Mouse (Mus musculus): ENCODE measurements around the gene Ccer2. TPM values are rescaled to one million over a fixed set of nuclear protein-coding genes. Genes with fewer than 3 reads are reported as not detected.
A peak's percentile ranks its signal among the peaks of the same experiment; 100 is the strongest.

Gene Ccer2
- polyA plus RNA-seq, 2 experiments = 0.24 TPM; not detected in 1

DNA sequence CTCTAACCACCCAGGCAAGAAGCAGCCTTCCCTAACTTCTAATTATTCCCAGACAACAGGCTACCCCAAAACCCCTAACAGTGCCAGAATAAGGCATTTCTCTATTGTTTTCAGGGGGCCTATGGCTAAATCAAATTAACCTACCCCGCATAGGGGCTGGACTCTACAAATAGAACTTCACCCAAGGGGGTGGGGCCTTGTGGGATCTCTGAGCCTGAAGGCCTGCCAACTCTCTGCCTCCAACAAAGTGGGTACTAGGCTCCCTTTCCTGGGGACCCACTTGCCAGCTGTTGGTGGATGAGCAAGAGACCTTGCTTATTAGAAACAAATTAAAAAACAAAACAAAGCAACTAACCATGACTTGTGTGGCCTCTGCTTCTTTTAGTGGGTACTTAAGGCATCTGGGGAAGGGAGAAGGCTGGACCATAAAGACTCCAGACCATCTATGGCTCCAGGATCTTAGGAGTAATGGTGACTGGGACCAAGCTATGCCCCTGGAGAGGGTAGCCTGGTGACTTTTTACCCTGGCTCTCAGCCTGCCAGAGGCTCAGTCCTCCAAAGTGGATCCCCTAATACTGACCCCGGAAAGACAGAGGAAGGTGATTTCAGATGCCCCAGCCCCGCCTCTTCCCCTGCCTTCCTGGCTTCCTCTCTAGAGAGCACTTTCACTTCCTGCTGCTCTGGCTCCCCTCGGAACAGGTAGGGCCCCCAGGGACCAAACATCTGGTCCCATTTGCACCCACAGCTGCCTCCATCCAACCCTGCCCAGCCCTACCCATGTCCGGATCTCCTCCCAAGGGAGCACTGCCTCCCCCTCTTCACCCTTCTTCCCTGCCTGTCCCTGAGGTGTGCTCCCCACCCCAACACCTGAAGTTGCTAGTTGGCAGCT is 32.6 kb downstream of the Ccer2 start, which contains the start of gene Rinl:
Gene Rinl, plus strand, starts transcription at position 663 of the 889 bp plus-strand sequence.
- Histone ChIP-seq H3K4me2 (replicated peaks; ENCODE audit: low read depth, low read length, severe bottlenecking) (no peak within 1 kb of the TSS), H3K9ac (ENCODE audit: low read depth, low read length, severe bottlenecking) (no peak within 1 kb of the TSS), H3K36me3 (ENCODE audit: control insufficient read depth, insufficient read depth, low read length) (peaks cover 33% of the 10 kb centered on the region), H3K27me3 (ENCODE audit: control insufficient read depth, insufficient read depth, low read length) (no peaks in the 10 kb centered on the region), H3K4me3 (replicated peaks; ENCODE audit: low read length) (no peak within 1 kb of the TSS), H3K9me3 (ENCODE audit: control insufficient read depth, low read length) (no peaks in the 10 kb centered on the region), H3K4me1 (ENCODE audit: control insufficient read depth, insufficient read depth, low read length) (peaks cover 8% of the 10 kb centered on the region), H3K27ac (replicated peaks; ENCODE audit: low read depth, low read length) (peak within 1 kb of the TSS; percentile 71; the same call in 1 of the 2 replicates)
- 55% methylated on average over 5 of the region's 5 CpGs for WGBS
- TF ChIP-seq POLR2A (IDR thresholded peaks at IDR 0.05; ENCODE audit: borderline replicate concordance, extremely low read depth, insufficient read depth, insufficient read length) = no peak
- ATAC-seq (ENCODE audit: low FRiP score, low read depth) = no peak
- no peak for DNase-seq (ENCODE audit: low spot score)

DNA sequence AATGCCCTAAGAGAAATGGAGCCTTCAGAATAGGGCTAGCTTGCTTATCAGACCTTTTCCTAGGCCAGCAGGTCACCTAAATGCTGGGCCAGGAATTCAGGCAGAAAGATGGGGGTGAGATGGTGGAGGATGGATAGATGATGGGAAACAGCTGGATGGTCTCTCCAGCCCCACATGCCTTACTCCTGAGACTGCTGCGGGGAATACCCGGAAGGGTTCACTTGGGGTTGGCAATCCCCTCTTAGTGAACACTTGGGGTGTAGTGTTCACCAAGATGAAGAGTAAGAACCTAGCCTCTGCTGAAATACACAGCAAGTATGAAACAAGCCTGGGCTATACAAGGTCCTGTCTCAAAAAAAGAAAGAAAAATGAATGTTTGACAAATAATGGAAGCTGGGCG is 33.3 kb downstream of the Ccer2 start:
- H3K9ac ChIP-seq (ENCODE audit: low read depth, low read length, severe bottlenecking) = no peak overlapping the region
- H3K36me3 ChIP-seq (ENCODE audit: control insufficient read depth, insufficient read depth, low read length) = peaks cover 29% of the 10 kb centered on the region
- ATAC-seq (ENCODE audit: low FRiP score, low read depth) = no peak
- whole genome bisulfite sequencing = 52% methylated on average over 3 of the region's 3 CpGs
- H3K4me1 ChIP-seq (ENCODE audit: control insufficient read depth, insufficient read depth, low read length) = peaks cover 8% of the 10 kb centered on the region
- H3K27me3 ChIP-seq (ENCODE audit: control insufficient read depth, insufficient read depth, low read length) = no peaks in the 10 kb centered on the region
- peak overlapping the region; percentile 71; the same call in 1 of the 2 replicates for H3K27ac ChIP-seq (replicated peaks; ENCODE audit: low read depth, low read length)
- H3K4me2 ChIP-seq (replicated peaks; ENCODE audit: low read depth, low read length, severe bottlenecking) = no peak overlapping the region
- no peaks in the 10 kb centered on the region for H3K9me3 ChIP-seq (ENCODE audit: control insufficient read depth, low read length)
- no peak overlapping the region for H3K4me3 ChIP-seq (replicated peaks; ENCODE audit: low read length)
- TF ChIP-seq POLR2A (IDR thresholded peaks at IDR 0.05; ENCODE audit: borderline replicate concordance, extremely low read depth, insufficient read depth, insufficient read length) = no peak
- no peak for DNase-seq (ENCODE audit: low spot score)

DNA sequence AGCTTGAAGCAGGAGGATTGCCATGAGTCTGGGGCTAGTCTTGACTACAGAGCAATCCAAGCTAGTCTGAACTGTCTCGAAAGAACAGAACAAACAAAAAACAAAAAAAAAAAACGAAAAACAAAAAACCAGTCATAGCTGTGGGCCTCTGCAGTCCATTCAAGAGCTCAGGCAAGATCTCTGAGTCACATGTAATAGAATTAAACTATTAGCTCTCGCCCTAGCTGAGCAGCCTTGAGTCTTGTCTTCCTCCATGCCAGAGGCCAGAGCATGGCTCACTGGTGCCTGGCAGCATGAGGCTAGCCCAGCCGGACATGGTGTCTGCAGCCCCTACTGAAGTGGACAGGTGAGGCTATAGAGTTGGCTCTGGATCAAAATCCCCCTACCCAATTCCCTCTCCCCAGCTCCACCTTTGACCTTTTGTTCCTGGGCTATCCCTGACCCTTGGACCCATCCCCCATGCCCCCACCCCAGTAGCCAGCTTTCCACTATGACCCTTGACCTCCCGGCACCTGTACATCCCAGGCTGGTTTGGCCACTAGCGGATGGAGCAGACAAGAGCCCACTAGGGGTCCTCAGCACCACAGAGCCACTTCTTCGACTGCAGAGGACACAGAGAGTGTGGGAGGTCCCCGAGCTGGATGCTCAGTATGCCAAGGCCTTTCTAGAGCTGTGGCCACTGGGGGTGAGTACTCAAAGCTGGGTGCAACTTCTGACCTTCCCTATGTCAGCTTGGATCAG is 34.3 kb downstream of the Ccer2 start:
- TF ChIP-seq POLR2A (IDR thresholded peaks at IDR 0.05; ENCODE audit: borderline replicate concordance, extremely low read depth, insufficient read depth, insufficient read length) = no peak
- Histone ChIP-seq H3K9ac (ENCODE audit: low read depth, low read length, severe bottlenecking) (no peak overlapping the region), H3K36me3 (ENCODE audit: control insufficient read depth, insufficient read depth, low read length) (peaks cover 22% of the 10 kb centered on the region), H3K4me2 (replicated peaks; ENCODE audit: low read depth, low read length, severe bottlenecking) (no peak overlapping the region), H3K27ac (replicated peaks; ENCODE audit: low read depth, low read length) (peak overlapping the region; percentile 71; the same call in 1 of the 2 replicates), H3K4me1 (ENCODE audit: control insufficient read depth, insufficient read depth, low read length) (peaks cover 8% of the 10 kb centered on the region), H3K27me3 (ENCODE audit: control insufficient read depth, insufficient read depth, low read length) (no peaks in the 10 kb centered on the region), H3K4me3 (replicated peaks; ENCODE audit: low read length) (no peak overlapping the region), H3K9me3 (ENCODE audit: control insufficient read depth, low read length) (no peaks in the 10 kb centered on the region)
- DNase-seq (ENCODE audit: low spot score) = no peak
- WGBS = 55% methylated on average over 8 of the region's 8 CpGs
- ATAC-seq (ENCODE audit: low FRiP score, low read depth) = no peak

DNA sequence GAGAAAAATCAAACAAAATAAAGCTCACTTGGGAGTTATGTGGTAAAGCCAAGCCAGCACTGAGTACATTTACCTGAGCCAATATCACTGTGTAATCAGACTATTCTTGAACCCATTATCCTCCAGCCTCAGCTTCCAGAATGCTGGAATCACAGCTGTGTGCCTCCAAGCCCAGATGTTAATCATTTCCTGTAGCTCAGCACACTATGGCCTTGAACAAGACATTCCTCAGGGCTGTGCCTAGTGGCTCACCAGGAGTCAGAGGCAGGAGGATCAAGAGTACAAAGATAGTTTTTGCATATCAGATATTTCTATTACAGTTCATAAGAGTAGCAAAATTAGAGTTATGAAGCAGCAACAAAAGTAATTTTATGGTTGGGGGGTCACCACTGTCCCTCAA is 35.7 kb downstream of the Ccer2 start:
- no peak for ATAC-seq (ENCODE audit: low FRiP score, low read depth)
- TF ChIP-seq POLR2A (IDR thresholded peaks at IDR 0.05; ENCODE audit: borderline replicate concordance, extremely low read depth, insufficient read depth, insufficient read length) = no peak
- no peak overlapping the region for H3K4me2 ChIP-seq (replicated peaks; ENCODE audit: low read depth, low read length, severe bottlenecking)
- no peaks in the 10 kb centered on the region for H3K9me3 ChIP-seq (ENCODE audit: control insufficient read depth, low read length)
- no peak overlapping the region for H3K9ac ChIP-seq (ENCODE audit: low read depth, low read length, severe bottlenecking)
- no peak overlapping the region for H3K4me3 ChIP-seq (replicated peaks; ENCODE audit: low read length)
- no peaks in the 10 kb centered on the region for H3K27me3 ChIP-seq (ENCODE audit: control insufficient read depth, insufficient read depth, low read length)
- H3K27ac ChIP-seq (replicated peaks; ENCODE audit: low read depth, low read length) = no peak overlapping the region
- peaks cover 12% of the 10 kb centered on the region for H3K36me3 ChIP-seq (ENCODE audit: control insufficient read depth, insufficient read depth, low read length)
- no peak for DNase-seq (ENCODE audit: low spot score)
- peaks cover 8% of the 10 kb centered on the region for H3K4me1 ChIP-seq (ENCODE audit: control insufficient read depth, insufficient read depth, low read length)

DNA sequence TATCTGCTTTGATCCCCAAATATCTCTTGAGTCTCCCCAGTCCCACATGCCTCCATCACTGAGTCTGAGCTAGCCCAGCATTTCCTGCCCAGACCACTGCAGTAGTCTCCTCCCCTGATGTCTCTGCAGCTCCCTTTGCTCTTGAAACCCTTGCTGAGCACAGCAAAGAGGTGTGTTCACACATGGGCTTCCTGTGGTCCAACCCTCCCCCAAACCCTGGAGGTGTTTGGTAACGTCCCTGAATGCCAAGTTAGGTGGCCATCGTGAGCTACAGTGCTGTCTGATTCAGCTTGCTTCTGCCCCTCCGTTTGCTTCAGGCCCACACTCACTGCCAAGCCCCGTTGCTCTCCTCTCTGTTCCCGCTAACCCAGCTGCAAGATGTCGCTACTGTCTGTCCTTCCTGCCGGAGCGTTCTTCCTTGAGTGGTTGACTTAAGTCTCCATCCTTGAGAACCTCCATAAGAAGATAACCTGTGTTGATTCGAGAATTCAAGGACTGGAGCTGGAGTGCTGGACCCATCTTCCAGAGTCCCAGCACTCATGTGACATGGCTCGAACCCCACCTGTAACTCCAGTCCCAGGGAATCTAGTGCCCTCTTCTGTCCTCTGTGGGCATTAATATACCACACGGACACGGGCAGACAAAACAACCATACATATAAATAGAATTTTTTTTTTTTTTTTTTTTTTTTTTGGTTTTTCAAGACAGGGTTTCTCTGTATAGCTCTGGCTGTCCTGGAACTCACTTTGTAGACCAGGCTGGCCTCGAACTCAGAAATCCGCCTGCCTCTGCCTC is 36.6 kb downstream of the Ccer2 start:
- Histone ChIP-seq H3K27ac (replicated peaks; ENCODE audit: low read depth, low read length) (no peak overlapping the region), H3K9ac (ENCODE audit: low read depth, low read length, severe bottlenecking) (no peak overlapping the region)
- DNase-seq (ENCODE audit: low spot score) = no peak

More for the DNA sequence above, 36.6 kb downstream of the Ccer2 start:
- no peaks in the 10 kb centered on the region for H3K9me3 ChIP-seq (ENCODE audit: control insufficient read depth, low read length)
- peaks cover 8% of the 10 kb centered on the region for H3K4me1 ChIP-seq (ENCODE audit: control insufficient read depth, insufficient read depth, low read length)
- no peak overlapping the region for H3K4me3 ChIP-seq (replicated peaks; ENCODE audit: low read length)
- WGBS = 76% methylated on average over 13 of the region's 14 CpGs
- no peak for ATAC-seq (ENCODE audit: low FRiP score, low read depth)
- H3K36me3 ChIP-seq (ENCODE audit: control insufficient read depth, insufficient read depth, low read length) = peaks cover 7% of the 10 kb centered on the region; the same call in 1 of the 2 replicates
- no peak for TF ChIP-seq POLR2A (IDR thresholded peaks at IDR 0.05; ENCODE audit: borderline replicate concordance, extremely low read depth, insufficient read depth, insufficient read length)
- no peak overlapping the region for H3K4me2 ChIP-seq (replicated peaks; ENCODE audit: low read depth, low read length, severe bottlenecking)
- no peaks in the 10 kb centered on the region for H3K27me3 ChIP-seq (ENCODE audit: control insufficient read depth, insufficient read depth, low read length)
